Mouse (Mus musculus) adrenal gland, adult 18-20 months (tissue): ENCODE results near the gene Dhx35. TPM values are rescaled to one million over a fixed set of nuclear protein-coding genes. Genes with fewer than 3 reads are reported as not detected.

Experiments
- DNase-seq, 2 experiments: peaks; one replicate each; pipeline ENCODE4 v3.0.0; 2021 to 2022; ENCODE audit warnings: low spot score in 2 of 2
- total RNA-seq, 2 experiments: library from RNA; stranded (reverse); gene quantifications; 1 replicate in 1 of 2; 2 replicates in 1 of 2; pipeline ENCODE4 v1.2.3; 2021

The Dhx35 gene
- total RNA-seq, 2 experiments from 2014 or later, result 9.7 to 11.1 TPM

- no peak for DNase-seq
Measured at GRCm38 (mm10) chr2:158889201-158889600, 94.6 kb downstream of the Dhx35 start.

GRCm38 (mm10) chr2:158891319-158891718, 96.7 kb downstream of the Dhx35 start:
- no peak for DNase-seq

GRCm38 (mm10) chr2:158893171-158893853, 98.7 kb downstream of the Dhx35 start:
- no peak for DNase-seq

GRCm38 (mm10) chr2:158898469-158899196, 104.0 kb downstream of the Dhx35 start:
- no peak for DNase-seq

Other genes with a start within 250 kb of the Dhx35 start
- not detected for gene Slc32a1, start 184.0 kb upstream of the Dhx35 start, total RNA-seq
- 10 to 100 TPM; 11.9 to 12.8 TPM for gene Actr5, start 169.9 kb upstream of the Dhx35 start, total RNA-seq
- 10 to 100 TPM in 1 of 2 experiments, 1 to 10 TPM in 1; 6.9 to 11.5 TPM for gene Ppp1r16b, start 129.4 kb upstream of the Dhx35 start, total RNA-seq
- under 1 TPM; 0.26 to 0.53 TPM for gene Fam83d, start 26.7 kb upstream of the Dhx35 start, total RNA-seq